Mouse (Mus musculus) stomach, postnatal 0 days (tissue): ENCODE data around the gene Eef2.

ENCODE experiments used
- CTCF ChIP-seq: IDR thresholded peaks from 2 replicates; pipeline ENCODE4 v1.5.1; 2016; ENCODE audit warnings: antibody characterized with exemption, low read depth, mild to moderate bottlenecking, moderate library complexity
- EP300 ChIP-seq: optimal IDR thresholded peaks from 2 replicates; pipeline ENCODE3; 2016; ENCODE audit warnings: antibody characterized with exemption

DNA sequence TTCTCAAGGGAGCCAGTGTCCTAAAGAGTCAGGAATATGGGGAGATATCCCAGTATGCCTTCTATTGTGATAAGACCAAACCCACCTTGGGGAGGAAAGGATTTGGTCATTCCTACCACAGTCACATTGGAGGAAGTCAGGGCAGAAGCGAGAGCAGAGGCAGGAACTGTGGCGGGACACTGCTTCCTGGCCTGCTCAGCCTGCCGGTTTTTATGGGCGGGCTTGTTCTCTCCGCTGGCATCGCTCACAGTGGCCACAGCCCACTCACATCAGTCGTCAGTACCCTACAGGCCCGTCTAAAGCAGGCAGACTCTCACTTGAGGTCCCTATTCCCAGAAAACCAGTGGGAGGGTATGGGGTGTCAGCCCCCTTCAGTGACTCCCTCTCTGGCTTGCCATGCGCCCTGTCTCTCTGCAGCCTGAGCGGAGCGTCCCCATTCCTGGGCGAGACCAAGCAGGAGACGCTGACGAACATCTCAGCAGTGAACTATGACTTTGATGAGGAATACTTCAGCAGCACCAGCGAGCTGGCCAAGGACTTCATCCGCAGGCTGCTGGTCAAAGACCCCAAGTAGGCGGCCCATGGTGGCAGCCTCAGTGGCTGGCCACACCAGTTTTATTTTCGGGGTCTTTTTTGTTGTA lies 15.0 kb downstream of the Eef2 start:
- TF ChIP-seq CTCF (no peak), EP300 (no peak)
